Mouse (Mus musculus) kidney, adult 2 months (tissue): ENCODE measurements around the gene Saa3.

Experiments
- CTCF ChIP-seq: fragments of 200-500 bp; conservative IDR thresholded peaks from 2 replicates; pipeline ENCODE4 v1.5.1; 2011; ENCODE audit warnings: low read depth, mild to moderate bottlenecking, control low read depth, low read length, moderate library complexity, mixed read lengths; ENCODE audit not compliant: insufficient read depth, insufficient read length
- POLR2A ChIP-seq: fragments of 200-500 bp; IDR thresholded peaks from one replicate; pipeline ENCODE4 v1.6.1; 2011; ENCODE audit warnings: low read depth, low read length, control low read depth

GRCm38 (mm10) chr7:46732458-46732857 lies 17.0 kb upstream of the Saa3 start, which contains the start of gene Saa4:
- no peak for TF ChIP-seq CTCF
- TF ChIP-seq POLR2A = no peak
